Mouse (Mus musculus) erythroblast, adult 5-6 weeks (primary cell): ENCODE results near the gene Eif5b. TPM values are rescaled to one million over a fixed set of nuclear protein-coding genes. Genes with fewer than 3 reads are reported as not detected.
"Not testable (repeated sequence)": the region's sequence is repeated elsewhere in the genome, so short reads cannot be mapped to it uniquely, and the experiment has no call there.

Source experiments
- ATAC-seq: replicated peaks from 2 replicates; pipeline ENCODE4 v1.8.0; 2016; ENCODE audit warnings: moderate number of reproducible peaks, mild to moderate bottlenecking, moderate TSS enrichment, inconsistent platforms; ENCODE audit not compliant: poor library complexity, low FRiP score, severe bottlenecking
- total RNA-seq, 2 experiments: library from RNA; stranded (forward) in 1 of 2; stranded (reverse) in 1 of 2; fragments of 150-400 nt in 1 of 2; fragments of 200-764, 138-1000 nt in 1 of 2; gene quantifications; 2 replicates each; pipeline versions ENCODE4 v1.2.3 to v1.2.4; 2015 to 2017; ENCODE audit warnings: low replicate concordance in 2 of 2

Eif5b gene
- total RNA-seq, 2 experiments from 2014 or later = 10.6 to 18.6 TPM

GRCm38 (mm10) chr1:38000844-38001243, 3.0 kb downstream of the Eif5b start:
- ATAC-seq = no peak

DNA sequence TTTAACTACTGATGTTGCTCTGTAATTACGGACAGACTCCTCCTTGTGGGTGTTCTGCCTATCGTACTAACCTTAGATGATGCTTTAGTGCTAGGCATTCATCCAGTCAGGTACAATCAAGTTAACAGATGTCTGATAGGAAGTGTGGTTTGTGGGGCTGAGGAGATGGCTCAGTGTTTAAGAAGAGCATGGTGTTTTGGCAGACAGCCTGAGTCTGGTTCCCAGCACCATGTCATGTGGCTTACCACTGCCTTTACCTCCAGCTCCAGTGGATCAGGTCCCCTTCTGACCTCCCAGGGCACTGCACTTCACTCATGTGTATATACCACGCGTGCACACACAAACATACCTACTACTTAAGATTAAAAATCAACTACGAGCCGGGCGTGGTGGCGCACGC, 4.1 kb downstream of the Eif5b start:
- no peak for ATAC-seq

GRCm38 (mm10) chr1:38003046-38003445, 5.2 kb downstream of the Eif5b start:
- no peak for ATAC-seq

DNA sequence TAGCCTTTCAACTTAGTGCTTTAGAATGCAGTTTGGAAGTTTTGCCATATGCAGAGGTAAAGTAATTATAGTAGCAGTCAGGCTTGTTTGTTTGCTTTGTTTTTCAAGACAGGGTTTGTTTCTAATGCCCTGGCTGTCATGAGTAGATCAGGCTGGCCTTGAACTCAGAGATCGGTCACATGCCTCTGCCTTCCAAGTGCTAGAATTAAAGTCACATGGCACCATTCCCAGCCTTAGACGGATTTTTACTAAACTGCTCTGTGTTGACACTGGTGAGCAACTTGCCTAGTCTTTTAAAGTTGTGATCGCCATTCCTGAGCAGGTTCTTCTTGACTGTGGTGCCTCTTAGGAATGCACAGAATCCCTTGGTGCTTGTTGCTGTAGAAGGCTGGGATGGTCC, 8.9 kb downstream of the Eif5b start:
- no peak for ATAC-seq

DNA sequence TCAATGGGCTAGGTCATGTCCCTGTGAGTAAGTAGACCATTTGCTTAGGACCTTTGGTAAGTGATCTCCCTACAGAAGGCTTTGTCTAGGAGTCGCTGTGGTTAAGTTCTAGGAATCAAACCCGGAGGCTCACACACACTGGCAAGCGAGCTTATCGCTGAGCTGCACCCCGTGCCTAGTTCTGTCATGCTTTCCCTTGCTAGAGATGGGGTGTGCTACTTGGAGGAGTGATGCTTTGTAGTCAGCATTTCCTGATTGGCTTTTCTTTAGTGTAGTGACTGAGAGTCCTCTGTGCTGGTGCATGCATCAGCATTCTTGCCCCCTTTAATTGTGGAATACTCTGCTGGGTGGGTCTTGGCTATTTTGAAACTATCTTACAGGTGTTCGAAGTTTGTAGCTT, 13.8 kb downstream of the Eif5b start:
- ATAC-seq = peak; percentile 96

DNA sequence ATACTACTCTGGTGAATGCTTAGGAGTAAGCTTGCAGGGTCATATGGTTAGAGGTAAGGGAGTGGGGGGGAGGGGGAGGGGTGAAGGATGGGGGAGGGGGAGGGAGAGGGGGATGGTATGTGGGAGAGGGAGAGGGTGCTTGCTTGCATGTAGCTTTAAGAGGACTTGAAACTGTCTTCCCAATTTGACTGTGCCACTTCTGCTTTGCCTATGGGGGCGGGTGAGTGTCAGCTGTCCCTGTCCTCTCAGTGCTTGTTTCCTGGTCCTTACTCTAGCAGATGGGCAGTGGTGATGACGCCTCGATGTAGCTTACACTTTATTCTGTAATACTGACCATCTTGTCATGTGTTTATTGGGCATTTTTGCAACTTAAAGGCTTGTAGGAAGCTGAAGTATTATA, 14.3 kb downstream of the Eif5b start:
- no peak for ATAC-seq

GRCm38 (mm10) chr1:38012509-38012908, 14.7 kb downstream of the Eif5b start:
- ATAC-seq = peak; percentile 70

GRCm38 (mm10) chr1:38014551-38015203, 16.9 kb downstream of the Eif5b start:
- ATAC-seq = no peak

DNA sequence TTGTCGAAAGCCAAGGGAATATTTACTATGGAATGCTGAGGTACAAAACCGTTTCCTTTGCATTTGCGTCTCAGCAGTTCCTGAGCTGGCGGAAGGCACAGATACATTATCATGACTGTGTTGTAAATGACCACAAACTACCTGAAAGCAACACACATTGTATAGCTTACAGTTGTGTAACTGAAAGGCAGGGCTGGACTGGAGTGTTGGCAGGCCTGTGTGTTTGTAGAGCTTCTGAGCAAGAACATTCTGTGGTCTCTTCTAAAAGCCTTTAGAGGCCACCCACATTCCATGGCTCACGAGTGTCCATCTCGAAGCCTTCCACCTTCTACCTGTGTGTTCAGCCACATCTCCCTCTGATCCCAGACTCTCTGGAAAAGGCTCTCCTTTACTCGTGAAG, 29.5 kb downstream of the Eif5b start:
- no peak for ATAC-seq

GRCm38 (mm10) chr1:38031391-38031790, 33.6 kb downstream of the Eif5b start:
- no peak for ATAC-seq

- ATAC-seq = no peak
Measured at GRCm38 (mm10) chr1:38035521-38035920, 37.7 kb downstream of the Eif5b start.

- ATAC-seq = no peak
Measured at GRCm38 (mm10) chr1:38037375-38037774, 39.6 kb downstream of the Eif5b start.

DNA sequence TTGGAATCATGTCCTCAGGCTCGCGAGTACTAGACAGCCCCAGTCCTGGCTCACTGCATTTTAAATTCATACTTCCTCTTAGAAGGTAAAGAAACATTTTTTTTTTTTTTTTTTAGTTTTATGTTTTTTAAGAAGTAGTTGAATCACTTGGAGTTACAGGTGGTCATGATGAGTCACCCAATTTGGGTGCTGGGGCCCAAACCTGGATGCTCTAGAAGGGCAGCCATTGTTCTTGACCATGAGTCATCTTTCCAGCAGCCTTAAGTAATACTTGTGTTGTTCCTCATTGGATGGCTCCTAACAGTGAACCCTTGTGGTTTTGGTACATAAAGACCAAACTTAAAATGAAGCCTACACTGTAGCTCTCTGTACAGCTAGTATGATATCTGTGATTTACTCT, 41.1 kb downstream of the Eif5b start:
- no peak for ATAC-seq

DNA sequence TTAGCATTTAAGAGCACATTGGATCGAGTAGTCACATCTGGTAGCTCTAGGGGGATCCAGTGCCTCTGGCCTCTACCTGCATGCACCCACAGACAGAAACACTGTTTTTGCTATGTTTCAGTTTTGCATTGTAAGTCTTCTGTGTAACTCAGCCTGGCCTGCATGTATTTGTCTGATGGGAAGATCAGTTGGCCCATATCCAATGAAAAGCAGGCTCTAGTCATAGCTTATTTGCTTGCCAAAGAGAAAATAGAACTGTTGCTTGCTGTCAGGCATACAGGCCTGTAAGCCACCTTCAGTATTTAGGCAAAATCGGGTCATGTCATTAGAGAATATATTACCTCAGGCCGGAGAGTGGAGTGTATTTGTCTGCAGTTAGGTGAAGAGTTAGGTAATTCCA, 50.3 kb downstream of the Eif5b start:
- no peak for ATAC-seq

DNA sequence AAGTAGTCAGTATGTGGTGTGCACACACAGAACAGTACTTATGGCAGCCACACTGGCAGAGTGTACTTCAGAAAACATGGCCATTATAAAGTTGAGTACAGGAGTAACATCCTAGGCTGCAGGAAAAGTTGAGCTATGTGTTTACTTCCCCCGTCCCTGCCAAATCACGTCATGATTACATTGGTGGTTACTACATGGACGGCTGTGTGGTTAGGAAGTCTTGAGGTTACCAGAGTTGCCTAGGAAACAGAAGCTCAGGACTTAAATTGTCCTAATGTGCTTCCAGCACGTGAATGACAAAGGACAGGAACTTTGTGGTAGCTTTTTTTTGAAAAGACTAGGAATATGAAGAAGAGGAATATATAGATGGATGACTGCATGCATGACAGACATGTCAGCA, 51.8 kb downstream of the Eif5b start:
- ATAC-seq = no peak

- no peak for ATAC-seq
Measured at GRCm38 (mm10) chr1:38055176-38055575, 57.4 kb downstream of the Eif5b start.

GRCm38 (mm10) chr1:38058417-38058816, 60.6 kb downstream of the Eif5b start:
- ATAC-seq = no peak

GRCm38 (mm10) chr1:38062156-38062555, 64.3 kb downstream of the Eif5b start:
- not testable (repeated sequence) for ATAC-seq

- ATAC-seq = no peak
Measured at GRCm38 (mm10) chr1:38067276-38067675, 69.5 kb downstream of the Eif5b start.

DNA sequence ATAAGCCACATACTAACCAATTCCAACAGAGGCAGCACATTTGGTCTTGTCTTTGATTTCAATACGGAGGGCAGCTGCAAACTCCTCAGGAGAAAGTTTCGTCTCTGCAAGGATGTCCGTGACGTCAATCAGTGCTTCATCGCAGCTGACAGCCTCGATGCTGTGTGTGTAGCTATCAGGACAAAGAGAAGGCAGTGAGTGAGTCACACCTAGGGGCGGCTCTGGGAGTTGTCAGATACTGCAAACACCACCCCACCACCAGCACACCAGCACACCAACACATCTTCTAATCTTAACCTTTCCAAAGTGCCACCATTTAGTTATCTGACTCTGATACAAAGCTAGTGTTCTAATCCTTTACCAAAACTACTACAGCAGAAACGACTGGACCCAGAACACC, 73.5 kb downstream of the Eif5b start:
- ATAC-seq = no peak

DNA sequence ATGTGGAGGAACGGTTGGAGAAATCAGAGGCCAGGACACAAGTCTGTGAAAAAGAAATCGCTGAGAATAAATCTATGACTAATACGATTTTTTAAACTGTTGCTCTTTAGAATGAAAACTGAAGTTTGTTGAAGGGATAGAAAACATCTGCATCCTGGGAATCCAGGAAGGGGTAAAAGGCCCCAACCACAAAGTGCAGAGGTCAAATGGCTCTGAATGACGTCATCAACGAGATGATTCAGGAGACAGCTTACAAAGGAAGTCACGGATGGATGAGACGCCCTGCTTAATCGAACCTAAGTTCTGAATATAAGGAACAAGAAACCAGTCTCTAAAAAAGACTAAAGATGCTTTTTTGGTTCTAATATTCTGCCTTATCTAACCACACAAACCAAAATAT, 83.5 kb downstream of the Eif5b start:
- no peak for ATAC-seq

DNA sequence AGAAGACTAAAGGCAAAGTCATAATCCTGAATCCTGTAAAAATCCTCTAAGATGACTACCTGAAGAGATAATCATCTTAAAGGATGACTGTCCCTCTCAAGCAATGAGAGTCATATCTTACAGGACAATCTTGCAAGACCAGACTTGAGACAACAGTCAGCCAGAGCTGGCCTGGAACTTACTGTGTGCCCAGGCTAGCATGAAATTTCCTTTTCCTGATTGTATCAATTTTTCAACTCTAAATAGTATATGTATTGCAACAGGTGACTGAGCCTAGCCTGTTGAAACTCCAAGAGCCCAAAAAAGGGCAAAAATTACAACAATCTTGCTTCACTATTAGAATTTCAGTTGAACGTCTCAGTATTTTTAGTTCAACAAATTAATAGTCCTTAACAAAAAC, 105.4 kb downstream of the Eif5b start:
- no peak for ATAC-seq
